Mouse (Mus musculus): ENCODE measurements around the gene Lrrk2. TPM values are rescaled to one million over a fixed set of nuclear protein-coding genes. Genes with fewer than 3 reads are reported as not detected.

Lrrk2 gene
- 3.4 and 5.6 TPM in 2 replicates for total RNA-seq (2014; rRNA removed)
- 0.29 and 0.44 TPM in 2 replicates for polyA plus RNA-seq (2012; rRNA removed)

DNA sequence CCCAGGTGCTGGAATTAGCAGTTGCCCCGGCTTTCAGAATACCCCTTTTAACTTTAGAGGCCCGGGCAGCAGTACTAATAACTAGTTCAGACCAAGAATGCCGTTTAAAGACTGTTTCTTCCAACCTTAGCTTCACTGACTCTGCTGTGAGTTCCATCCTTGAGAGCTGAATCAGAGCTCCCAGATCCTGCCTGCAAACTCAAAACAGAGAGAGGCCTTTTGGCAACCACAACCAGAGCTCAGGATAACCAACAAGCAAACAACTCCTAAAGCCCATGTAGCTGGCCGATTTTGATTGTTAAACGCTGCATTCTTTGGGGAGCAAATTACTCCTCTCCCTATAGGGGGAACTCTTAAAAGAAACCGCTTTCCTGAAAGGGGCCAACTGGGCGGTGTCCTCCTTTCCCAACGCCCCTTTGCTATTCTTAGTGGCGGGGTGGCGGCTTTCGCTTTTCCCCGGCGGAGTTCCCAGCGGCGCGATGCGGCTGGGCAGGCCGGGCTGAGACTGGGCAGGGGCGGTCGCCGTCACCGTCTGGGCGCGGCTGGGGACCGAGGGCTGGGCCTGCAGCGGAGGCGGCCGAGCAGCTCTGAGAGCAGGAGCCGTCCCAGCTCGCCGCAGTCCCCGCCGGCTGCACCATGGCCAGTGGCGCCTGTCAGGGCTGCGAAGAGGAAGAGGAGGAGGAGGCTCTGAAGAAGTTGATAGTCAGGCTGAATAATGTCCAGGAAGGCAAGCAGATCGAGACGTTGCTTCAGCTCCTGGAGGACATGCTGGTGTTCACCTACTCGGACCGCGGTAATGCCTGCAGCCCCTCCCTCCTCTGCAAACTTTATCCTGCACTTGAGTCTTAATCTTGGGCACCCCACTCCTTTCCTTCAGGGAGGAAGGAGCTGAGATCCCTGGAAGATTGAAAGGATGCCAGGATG, at the start of gene Lrrk2:
TSS of gene Lrrk2 (plus strand) at position 531 of the 924 bp plus-strand sequence.
- Histone ChIP-seq H3K4me3 (ENCODE audit: insufficient read depth, low read depth, low read length) (peak within 1 kb of the TSS; percentile 77), H3K27me3 (ENCODE audit: control insufficient read depth, insufficient read depth, low read length) (no peaks in the 10 kb centered on the region), H3K36me3 (ENCODE audit: control insufficient read depth, insufficient read depth, low read length) (no peaks in the 10 kb centered on the region), H3K4me1 (ENCODE audit: control insufficient read depth, insufficient read depth, low read length) (peaks cover 10% of the 10 kb centered on the region; the same call in 1 of the 2 replicates), H3K27ac (replicated peaks; ENCODE audit: insufficient read depth, low read depth, low read length) (peak within 1 kb of the TSS; percentile 80), H3K79me2 (ENCODE audit: control insufficient read depth, insufficient read depth, low read length) (no peaks in the 10 kb centered on the region), H3K9ac (ENCODE audit: low read depth, low read length) (peak within 1 kb of the TSS; percentile 74)
- WGBS = 5% methylated on average over 40 of the region's 40 CpGs
- peak; percentile 12 for DNase-seq (ENCODE audit: extremely low read depth, low read depth, low spot score)
- no peak for TF ChIP-seq POLR2A (IDR thresholded peaks at IDR 0.05; ENCODE audit: extremely low read depth, insufficient read depth, low read length)
- TF ChIP-seq CTCF (IDR thresholded peaks at IDR 0.05; ENCODE audit: low read depth, low read length) = no peak

DNA sequence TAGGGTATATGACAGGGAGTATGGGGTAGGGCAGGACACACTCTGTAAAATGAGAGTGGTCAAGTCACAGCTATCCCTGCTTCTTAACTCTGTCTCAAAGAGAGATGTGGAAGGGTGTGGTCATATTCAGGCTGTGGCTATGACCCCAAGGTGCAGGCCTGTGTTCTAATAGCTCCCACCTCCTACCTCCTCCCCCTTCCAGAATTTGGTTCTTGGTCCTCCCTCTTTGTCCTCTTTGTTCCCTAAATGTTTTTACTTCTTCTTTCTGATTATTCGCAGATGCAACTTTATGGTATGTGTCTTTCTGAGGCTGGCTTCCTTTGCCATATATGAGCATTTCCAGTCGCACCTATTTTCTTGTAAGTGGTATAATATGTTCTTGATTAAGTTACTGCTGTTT, 48.5 kb upstream of the Lrrk2 start:
- H3K27ac ChIP-seq (replicated peaks; ENCODE audit: insufficient read depth, low read depth, low read length) = no peak overlapping the region
- no peaks in the 10 kb centered on the region for H3K79me2 ChIP-seq (ENCODE audit: control insufficient read depth, insufficient read depth, low read length)
- H3K4me3 ChIP-seq (ENCODE audit: insufficient read depth, low read depth, low read length) = no peak overlapping the region
- WGBS = 77% methylated on average over 2 of the region's 2 CpGs
- no peak overlapping the region for H3K9ac ChIP-seq (ENCODE audit: low read depth, low read length)
- DNase-seq (ENCODE audit: extremely low read depth, low read depth, low spot score) = no peak
- H3K4me1 ChIP-seq (ENCODE audit: control insufficient read depth, insufficient read depth, low read length) = no peaks in the 10 kb centered on the region
- H3K36me3 ChIP-seq (ENCODE audit: control insufficient read depth, insufficient read depth, low read length) = no peaks in the 10 kb centered on the region
- no peaks in the 10 kb centered on the region for H3K27me3 ChIP-seq (ENCODE audit: control insufficient read depth, insufficient read depth, low read length)
- TF ChIP-seq CTCF (IDR thresholded peaks at IDR 0.05; ENCODE audit: low read depth, low read length) = no peak
- no peak for TF ChIP-seq POLR2A (IDR thresholded peaks at IDR 0.05; ENCODE audit: extremely low read depth, insufficient read depth, low read length)

DNA sequence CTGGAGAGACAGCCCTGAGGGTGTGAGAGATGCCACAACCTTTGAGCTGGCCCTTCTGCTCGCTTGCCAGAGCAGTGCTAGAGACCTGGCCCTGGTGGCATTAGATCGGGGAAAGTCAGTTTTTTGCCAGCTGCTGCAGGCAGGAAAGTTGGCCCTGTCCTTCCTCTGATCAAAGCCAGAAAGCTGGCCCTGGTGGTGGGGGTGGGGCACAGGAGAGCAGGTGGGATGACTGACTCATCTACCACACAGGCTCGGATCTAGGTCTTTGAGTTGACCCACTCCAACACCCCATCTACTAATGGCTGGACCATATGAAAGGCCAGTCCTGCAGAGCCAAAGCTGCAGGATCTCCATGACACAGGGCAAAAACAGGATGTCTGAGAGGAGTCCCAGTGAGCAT, 43.8 kb upstream of the Lrrk2 start:
- Histone ChIP-seq H3K36me3 (ENCODE audit: control insufficient read depth, insufficient read depth, low read length) (no peaks in the 10 kb centered on the region), H3K27ac (replicated peaks; ENCODE audit: insufficient read depth, low read depth, low read length) (no peak overlapping the region), H3K9ac (ENCODE audit: low read depth, low read length) (no peak overlapping the region), H3K4me3 (ENCODE audit: insufficient read depth, low read depth, low read length) (no peak overlapping the region), H3K4me1 (ENCODE audit: control insufficient read depth, insufficient read depth, low read length) (no peaks in the 10 kb centered on the region), H3K27me3 (ENCODE audit: control insufficient read depth, insufficient read depth, low read length) (no peaks in the 10 kb centered on the region), H3K79me2 (ENCODE audit: control insufficient read depth, insufficient read depth, low read length) (no peaks in the 10 kb centered on the region)
- WGBS = 77% methylated on average over 3 of the region's 3 CpGs
- TF ChIP-seq POLR2A (IDR thresholded peaks at IDR 0.05; ENCODE audit: extremely low read depth, insufficient read depth, low read length) = no peak
- no peak for TF ChIP-seq CTCF (IDR thresholded peaks at IDR 0.05; ENCODE audit: low read depth, low read length)
- DNase-seq (ENCODE audit: extremely low read depth, low read depth, low spot score) = no peak

DNA sequence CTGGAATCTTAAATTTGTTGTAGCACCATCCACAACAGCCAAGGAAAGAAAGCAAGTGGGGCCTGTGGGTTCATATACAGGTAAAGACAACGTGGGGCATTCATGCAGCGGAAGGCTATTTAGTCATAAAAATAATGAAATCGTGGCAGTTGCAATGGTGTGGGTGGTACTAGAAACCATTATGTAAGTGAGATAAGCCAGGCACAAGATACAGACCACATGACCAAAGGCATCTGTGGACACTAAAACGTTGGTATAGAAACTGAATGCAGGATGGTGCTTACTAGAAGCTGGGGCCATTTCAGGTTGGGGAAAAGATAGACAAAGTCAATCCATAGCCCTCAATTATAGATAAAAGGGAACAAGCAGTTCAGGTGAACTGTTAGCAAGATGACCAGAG, 40.5 kb upstream of the Lrrk2 start:
- Histone ChIP-seq H3K79me2 (ENCODE audit: control insufficient read depth, insufficient read depth, low read length) (no peaks in the 10 kb centered on the region), H3K27me3 (ENCODE audit: control insufficient read depth, insufficient read depth, low read length) (no peaks in the 10 kb centered on the region), H3K27ac (replicated peaks; ENCODE audit: insufficient read depth, low read depth, low read length) (no peak overlapping the region), H3K4me1 (ENCODE audit: control insufficient read depth, insufficient read depth, low read length) (no peaks in the 10 kb centered on the region), H3K4me3 (ENCODE audit: insufficient read depth, low read depth, low read length) (no peak overlapping the region), H3K9ac (ENCODE audit: low read depth, low read length) (no peak overlapping the region), H3K36me3 (ENCODE audit: control insufficient read depth, insufficient read depth, low read length) (no peaks in the 10 kb centered on the region)
- no peak for DNase-seq (ENCODE audit: extremely low read depth, low read depth, low spot score)
- WGBS = 71% methylated on average over 4 of the region's 4 CpGs
- TF ChIP-seq CTCF (IDR thresholded peaks at IDR 0.05; ENCODE audit: low read depth, low read length) (no peak), POLR2A (IDR thresholded peaks at IDR 0.05; ENCODE audit: extremely low read depth, insufficient read depth, low read length) (no peak)

DNA sequence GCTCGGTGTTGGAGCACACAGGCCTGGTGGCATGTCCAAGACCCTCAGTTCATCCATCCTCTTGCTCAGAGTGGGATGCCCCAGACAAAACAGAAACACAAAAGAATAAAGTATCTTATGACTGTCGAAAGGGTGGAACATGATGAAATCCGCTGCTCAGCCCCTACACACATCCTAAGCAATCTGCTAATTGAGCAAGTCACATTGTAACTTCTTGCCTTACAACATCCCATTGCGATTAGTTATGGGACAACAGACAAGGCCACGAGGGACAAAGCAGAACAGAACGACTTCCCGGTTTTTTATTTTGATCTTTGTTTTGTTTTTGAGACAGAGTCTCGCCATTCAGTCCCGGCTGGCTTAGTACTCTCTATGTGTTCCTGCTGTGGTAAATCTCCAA, 39.9 kb upstream of the Lrrk2 start:
- Histone ChIP-seq H3K4me3 (ENCODE audit: insufficient read depth, low read depth, low read length) (no peak overlapping the region), H3K4me1 (ENCODE audit: control insufficient read depth, insufficient read depth, low read length) (no peaks in the 10 kb centered on the region), H3K27me3 (ENCODE audit: control insufficient read depth, insufficient read depth, low read length) (no peaks in the 10 kb centered on the region), H3K79me2 (ENCODE audit: control insufficient read depth, insufficient read depth, low read length) (no peaks in the 10 kb centered on the region), H3K36me3 (ENCODE audit: control insufficient read depth, insufficient read depth, low read length) (no peaks in the 10 kb centered on the region), H3K9ac (ENCODE audit: low read depth, low read length) (no peak overlapping the region), H3K27ac (replicated peaks; ENCODE audit: insufficient read depth, low read depth, low read length) (no peak overlapping the region)
- 84% methylated on average over 9 of the region's 9 CpGs for WGBS
- TF ChIP-seq POLR2A (IDR thresholded peaks at IDR 0.05; ENCODE audit: extremely low read depth, insufficient read depth, low read length) (no peak), CTCF (IDR thresholded peaks at IDR 0.05; ENCODE audit: low read depth, low read length) (no peak)
- no peak for DNase-seq (ENCODE audit: extremely low read depth, low read depth, low spot score)

DNA sequence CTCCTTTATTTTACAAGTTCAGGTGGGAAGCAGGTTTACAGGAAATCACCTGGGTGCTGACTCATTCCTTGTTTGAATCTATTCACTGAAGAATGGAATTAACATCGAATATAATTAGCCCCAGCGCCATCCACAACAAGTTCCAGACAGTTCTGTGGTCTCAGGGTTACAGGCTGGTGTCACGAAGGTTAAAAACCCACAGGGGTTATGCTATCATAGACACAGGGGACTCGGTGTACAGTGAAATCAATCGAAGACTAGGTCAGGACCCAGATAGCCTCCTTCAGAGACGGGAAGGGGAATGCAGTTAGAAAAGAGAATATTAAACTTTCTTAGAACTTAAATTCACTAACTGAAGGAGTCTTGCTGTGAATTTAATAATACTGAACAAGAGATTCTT, 39.2 kb upstream of the Lrrk2 start:
- no peak overlapping the region for H3K27ac ChIP-seq (replicated peaks; ENCODE audit: insufficient read depth, low read depth, low read length)
- no peak overlapping the region for H3K4me3 ChIP-seq (ENCODE audit: insufficient read depth, low read depth, low read length)
- no peaks in the 10 kb centered on the region for H3K79me2 ChIP-seq (ENCODE audit: control insufficient read depth, insufficient read depth, low read length)
- WGBS = 71% methylated on average over 6 of the region's 6 CpGs
- H3K9ac ChIP-seq (ENCODE audit: low read depth, low read length) = no peak overlapping the region
- H3K4me1 ChIP-seq (ENCODE audit: control insufficient read depth, insufficient read depth, low read length) = no peaks in the 10 kb centered on the region
- H3K36me3 ChIP-seq (ENCODE audit: control insufficient read depth, insufficient read depth, low read length) = no peaks in the 10 kb centered on the region
- no peak for DNase-seq (ENCODE audit: extremely low read depth, low read depth, low spot score)
- no peaks in the 10 kb centered on the region for H3K27me3 ChIP-seq (ENCODE audit: control insufficient read depth, insufficient read depth, low read length)
- TF ChIP-seq POLR2A (IDR thresholded peaks at IDR 0.05; ENCODE audit: extremely low read depth, insufficient read depth, low read length) = no peak
- no peak for TF ChIP-seq CTCF (IDR thresholded peaks at IDR 0.05; ENCODE audit: low read depth, low read length)

Data from liver, adult 2 months (tissue).